Mouse (Mus musculus) liver, postnatal 0 days (tissue): ENCODE results near the gene C130074G19Rik.

Experiments used
- CTCF ChIP-seq: sonication (generic); IDR thresholded peaks from 2 replicates; pipeline ENCODE4 v1.5.1; 2016; ENCODE audit warnings: antibody characterized with exemption, low read depth
- EP300 ChIP-seq: IDR thresholded peaks from 2 replicates; pipeline ENCODE4 v1.6.1; 2016; ENCODE audit warnings: antibody characterized with exemption, low read depth, mild to moderate bottlenecking

- no peak for TF ChIP-seq CTCF
- TF ChIP-seq EP300 = no peak
Observed at GRCm38 (mm10) chr1:184905371-184905770, 22.4 kb upstream of the C130074G19Rik start.
